Mouse (Mus musculus): ENCODE results near the gene Olfr1057.
"Not testable (repeated sequence)": the region's sequence is repeated elsewhere in the genome, so short reads cannot be mapped to it uniquely, and the experiment has no call there.

Gene Olfr1057

GRCm38 (mm10) chr2:86378293-86378692 is at the start of gene Olfr1057:
Gene Olfr1057 (minus strand): TSS chr2:86378393.
- ChIA-PET POLR2A (no interaction called here), CTCF (no interaction called here)

- POLR2A ChIA-PET, CTCF ChIA-PET: not testable (repeated sequence)
These were observed 48.5 kb upstream of the Olfr1057 start, which contains the start of gene Olfr1062 for GRCm38 (mm10) chr2:86426649-86427048. Gene Olfr1062 (minus strand): TSS chr2:86426749.

GRCm38 (mm10) chr2:86413950-86414349 is 35.8 kb upstream of the Olfr1057 start, which contains the start of gene Olfr1061:
Gene Olfr1061 (minus strand): TSS chr2:86414050.
- CTCF ChIA-PET, result no interaction called here
- POLR2A ChIA-PET, result no interaction called here

GRCm38 (mm10) chr2:86395114-86395513 is 16.9 kb upstream of the Olfr1057 start:
- ChIA-PET POLR2A (no interaction called here), CTCF (no interaction called here)

- CTCF ChIA-PET, POLR2A ChIA-PET: not testable (repeated sequence)
These were observed 10.3 kb upstream of the Olfr1057 start, which contains the start of gene Olfr1058 for GRCm38 (mm10) chr2:86388461-86388860. Gene Olfr1058 (minus strand): TSS chr2:86388561.

- CTCF ChIA-PET, POLR2A ChIA-PET: not testable (repeated sequence)
These were observed 11.9 kb downstream of the Olfr1057 start for GRCm38 (mm10) chr2:86366342-86366741.

GRCm38 (mm10) chr2:86362369-86362768 is 15.8 kb downstream of the Olfr1057 start, which contains the start of gene Olfr1056:
Gene Olfr1056 (minus strand): TSS chr2:86362469.
- CTCF ChIA-PET, result no interaction called here
- POLR2A ChIA-PET, result no interaction called here

GRCm38 (mm10) chr2:86351751-86352150 is 26.4 kb downstream of the Olfr1057 start:
- CTCF ChIA-PET, POLR2A ChIA-PET: not testable (repeated sequence)

- ChIA-PET CTCF (no interaction called here), POLR2A (no interaction called here)
These were observed 28.0 kb downstream of the Olfr1057 start, which contains the start of gene Olfr1055 for GRCm38 (mm10) chr2:86350184-86350583. Gene Olfr1055 (minus strand): TSS chr2:86350284.

- CTCF ChIA-PET, result no interaction called here
- POLR2A ChIA-PET, result no interaction called here
These were observed 42.9 kb downstream of the Olfr1057 start, which contains the start of gene Olfr1054 for GRCm38 (mm10) chr2:86335333-86335732. Gene Olfr1054 (minus strand): TSS chr2:86335433.
